Mouse (Mus musculus): ENCODE data around the gene Unc45a. TPM values are rescaled to one million over a fixed set of nuclear protein-coding genes. Genes with fewer than 3 reads are reported as not detected.
A peak's percentile ranks its signal among the peaks of the same experiment; 100 is the strongest.

The Unc45a gene
- total RNA-seq, 2 experiments from 2014 or later: 15.5 to 16.9 TPM

- peak; percentile 99 for DNase-seq
- intact Hi-C loops (cut with DNase I): no loop called here
These were observed 46.6 kb downstream of the Unc45a start, which contains the start of gene Prc1 for GRCm38 (mm10) chr7:80294062-80294763. Gene Prc1, plus strand, starts transcription at chr7:80294450.

- intact Hi-C loops (cut with DNase I): no loop called here
- DNase-seq: no peak
These were observed 53.1 kb downstream of the Unc45a start for GRCm38 (mm10) chr7:80287736-80288135.

GRCm38 (mm10) chr7:80285725-80286124, 55.1 kb downstream of the Unc45a start:
- no peak for DNase-seq
- intact Hi-C loops (cut with DNase I): no loop called here

GRCm38 (mm10) chr7:80284391-80284790, 56.4 kb downstream of the Unc45a start:
- intact Hi-C loops (cut with DNase I): no loop called here
- no peak for DNase-seq

GRCm38 (mm10) chr7:80283226-80283918, 57.4 kb downstream of the Unc45a start:
- no peak for DNase-seq
- intact Hi-C loops (cut with DNase I): no loop called here

GRCm38 (mm10) chr7:80281646-80282045, 59.2 kb downstream of the Unc45a start:
- no peak for DNase-seq
- intact Hi-C loops (cut with DNase I): no loop called here

- intact Hi-C loops (cut with DNase I): no loop called here
- no peak for DNase-seq
These were observed 59.8 kb downstream of the Unc45a start for GRCm38 (mm10) chr7:80280998-80281397.

GRCm38 (mm10) chr7:80280032-80280431, 60.8 kb downstream of the Unc45a start:
- intact Hi-C loops (cut with DNase I): no loop called here
- DNase-seq: no peak

GRCm38 (mm10) chr7:80276374-80276773, 64.4 kb downstream of the Unc45a start:
- intact Hi-C loops (cut with DNase I): no loop called here
- DNase-seq: no peak

Other genes with a start within 250 kb of the Unc45a start
- gene Idh2, start 225.6 kb downstream of the Unc45a start, total RNA-seq (2021): 1,000 to 10,000 TPM; 1,714 to 2,029 TPM
- 10 to 100 TPM; 12.1 to 12.4 TPM for gene Sema4b, start 154.2 kb downstream of the Unc45a start, total RNA-seq (2021)
- gene Cib1, start 108.2 kb downstream of the Unc45a start, total RNA-seq (2021): 10 to 100 TPM; 15.6 to 16.3 TPM
- 1 to 10 TPM; 1.5 to 1.8 TPM for gene Gdpgp1, start 108.1 kb downstream of the Unc45a start, total RNA-seq (2021)
- gene Ttll13, start 94.6 kb downstream of the Unc45a start, total RNA-seq (2021): under 1 TPM; 0.14 to 0.53 TPM
- gene Ngrn, start 79.8 kb downstream of the Unc45a start, total RNA-seq (2021): 10 to 100 TPM; 26.7 to 29.0 TPM
- gene Vps33b, start 71.4 kb downstream of the Unc45a start, total RNA-seq (2021): 1 to 10 TPM; 6.2 to 7.2 TPM
- gene Prc1, start 46.6 kb downstream of the Unc45a start, total RNA-seq (2021): 1 to 10 TPM; 2.2 to 2.5 TPM
- gene Rccd1, start 16.6 kb downstream of the Unc45a start, total RNA-seq (2021): 1 to 10 TPM; 3.8 to 7.0 TPM
- gene Hddc3, start 2.1 kb upstream of the Unc45a start, total RNA-seq (2021): 10 to 100 TPM; 36.1 to 36.4 TPM
- 10 to 100 TPM; 60.0 to 62.9 TPM for gene Man2a2, start 30.4 kb upstream of the Unc45a start, total RNA-seq (2021)
- gene Fes, start 46.9 kb upstream of the Unc45a start, total RNA-seq (2021): 10 to 100 TPM in 1 of 2 experiments, 1 to 10 TPM in 1; 6.9 to 16.0 TPM
- 100 to 1,000 TPM; 111 to 120 TPM for gene Furin, start 64.4 kb upstream of the Unc45a start, total RNA-seq (2021)
- gene Blm, start 194.1 kb upstream of the Unc45a start, total RNA-seq (2021): 1 to 10 TPM; 1.3 to 1.7 TPM